Mouse (Mus musculus) lung, postnatal 0 days (tissue): ENCODE measurements around the gene Calml3. TPM values are rescaled to one million over a fixed set of nuclear protein-coding genes. Genes with fewer than 3 reads are reported as not detected.

Experiments
- ATAC-seq: fragments of 200-750 bp; cut with Nextera tagmentation; 2 replicates; pipeline ENCODE4 v1.8.0; 2017; ENCODE audit warnings: moderate library complexity
- DNase-seq: peaks from one replicate; pipeline ENCODE4 v3.0.0-alpha.2; 2016; ENCODE audit warnings: low spot score
- H3K27ac ChIP-seq: fragments of 300-500 bp; sonication (generic); 2 replicates; pipeline ENCODE4 v1.5.1; 2014; ENCODE audit warnings: antibody characterized with exemption, mild to moderate bottlenecking, low read length, mixed read lengths
- H3K27me3 ChIP-seq: fragments of 300-500 bp; sonication (generic); replicated peaks from 2 replicates; pipeline ENCODE4 v1.6.1; 2014; ENCODE audit warnings: low read length, mixed read lengths; ENCODE audit not compliant: insufficient read depth
- H3K36me3 ChIP-seq: fragments of 300-500 bp; sonication (generic); 2 replicates; pipeline ENCODE4 v1.6.1; 2014; ENCODE audit warnings: low read length, mixed read lengths; ENCODE audit not compliant: insufficient read depth
- H3K4me1 ChIP-seq: fragments of 300-500 bp; sonication (generic); 2 replicates; pipeline ENCODE4 v1.6.1; 2014; ENCODE audit warnings: antibody characterized with exemption, low read depth, low read length, mixed read lengths; ENCODE audit not compliant: insufficient read depth
- H3K4me2 ChIP-seq: fragments of 300-500 bp; sonication (generic); replicated peaks from 2 replicates; pipeline ENCODE4 v1.6.1; 2014; ENCODE audit warnings: low read depth, mild to moderate bottlenecking, low read length, moderate library complexity, mixed read lengths
- H3K4me3 ChIP-seq: fragments of 300-500 bp; sonication (generic); 2 replicates; pipeline ENCODE4 v1.5.1; 2014; ENCODE audit warnings: low read depth, low read length
- H3K9ac ChIP-seq: fragments of 300-500 bp; sonication (generic); replicated peaks from 2 replicates; pipeline ENCODE4 v1.6.1; 2014; ENCODE audit warnings: low read depth, mild to moderate bottlenecking
- H3K9me3 ChIP-seq: fragments of 300-500 bp; sonication (generic); 2 replicates; pipeline ENCODE4 v1.6.1; 2016; ENCODE audit warnings: low read length, mixed read lengths
- CTCF ChIP-seq: IDR thresholded peaks from 2 replicates; pipeline ENCODE4 v1.5.1; 2016; ENCODE audit warnings: antibody characterized with exemption, mild to moderate bottlenecking
- EP300 ChIP-seq: IDR thresholded peaks from 2 replicates; pipeline ENCODE4 v1.6.1; 2016; ENCODE audit warnings: antibody characterized with exemption, mild to moderate bottlenecking, control low read depth
- WGBS: fragments of 180-500 bp; shearing (Covaris S2); extraction: QIAGEN DNeasy Blood & Tissue Kit; methylation state at CpG from one replicate; pipeline ENCODE4 v1.1.7; 2014; 5-methylcytosine and 5-hydroxymethylcytosine counted together
- polyA plus RNA-seq: library from polyadenylated mRNA; unstranded; fragments of >200 nt; fragmentation: Nextera tagmentation; extraction: Ambion mirVana; gene quantifications from 2 replicates; pipeline ENCODE4 v1.2.1, GENCODE M21; 2015

Gene Calml3
- polyA plus RNA-seq, 1 experiment from 2014 or later = 0.19 TPM

DNA sequence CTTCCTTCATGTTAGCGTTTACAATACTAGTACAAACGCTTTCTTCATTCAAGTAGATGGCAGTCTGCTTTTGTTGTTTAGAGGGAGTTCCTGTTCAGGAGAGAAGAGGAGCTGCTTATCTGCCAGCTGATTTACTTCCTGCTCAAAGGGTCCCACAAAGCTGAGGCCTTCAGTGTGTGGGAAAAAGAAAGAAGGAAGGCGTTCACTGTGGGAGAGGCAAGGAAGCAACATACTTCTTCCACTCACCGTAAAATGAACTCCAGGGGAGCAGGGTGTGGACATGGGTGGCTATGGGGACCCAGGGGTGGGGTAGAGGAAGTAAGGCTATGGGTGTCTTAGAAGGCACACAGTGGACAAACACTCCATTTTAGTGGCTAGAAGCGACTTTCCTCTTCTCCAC, 1.5 kb upstream of the Calml3 start:
- no peak overlapping the region for H3K4me3 ChIP-seq
- H3K9me3 ChIP-seq = no peaks in the 10 kb centered on the region
- ATAC-seq (peak; percentile 59; the same call in 1 of the 2 replicates), DNase-seq (peak; percentile 57)
- no peaks in the 10 kb centered on the region for H3K36me3 ChIP-seq
- H3K4me1 ChIP-seq = no peaks in the 10 kb centered on the region
- peak overlapping the region; percentile 64 for H3K27ac ChIP-seq
- TF ChIP-seq CTCF (no peak), EP300 (no peak)
- no peak overlapping the region for H3K9ac ChIP-seq
- WGBS = 35% methylated on average over 5 of the region's 5 CpGs
- H3K27me3 ChIP-seq = no peaks in the 10 kb centered on the region
- no peak overlapping the region for H3K4me2 ChIP-seq

- Histone ChIP-seq H3K27me3 (no peaks in the 10 kb centered on the region), H3K9me3 (no peaks in the 10 kb centered on the region), H3K4me2 (no peak overlapping the region), H3K9ac (no peak overlapping the region), H3K36me3 (no peaks in the 10 kb centered on the region), H3K4me3 (no peak overlapping the region), H3K4me1 (no peaks in the 10 kb centered on the region), H3K27ac (peak overlapping the region; percentile 64)
- 30% methylated on average over 2 of the region's 2 CpGs for WGBS
- no peak for TF ChIP-seq EP300
- TF ChIP-seq CTCF = no peak
- DNase-seq (no peak), ATAC-seq (peak; percentile 18; the same call in 1 of the 2 replicates)
Measured at GRCm38 (mm10) chr13:3805132-3805531, 1.0 kb upstream of the Calml3 start.

GRCm38 (mm10) chr13:3799386-3799785, 4.7 kb downstream of the Calml3 start:
- Histone ChIP-seq H3K36me3 (no peaks in the 10 kb centered on the region), H3K4me2 (no peak overlapping the region), H3K4me3 (no peak overlapping the region), H3K9ac (no peak overlapping the region), H3K9me3 (no peaks in the 10 kb centered on the region), H3K4me1 (no peaks in the 10 kb centered on the region), H3K27ac (no peak overlapping the region), H3K27me3 (no peaks in the 10 kb centered on the region)
- WGBS = 24% methylated on average over 3 of the region's 3 CpGs
- no peak for ATAC-seq
- TF ChIP-seq CTCF = no peak
- no peak for TF ChIP-seq EP300
- no peak for DNase-seq

DNA sequence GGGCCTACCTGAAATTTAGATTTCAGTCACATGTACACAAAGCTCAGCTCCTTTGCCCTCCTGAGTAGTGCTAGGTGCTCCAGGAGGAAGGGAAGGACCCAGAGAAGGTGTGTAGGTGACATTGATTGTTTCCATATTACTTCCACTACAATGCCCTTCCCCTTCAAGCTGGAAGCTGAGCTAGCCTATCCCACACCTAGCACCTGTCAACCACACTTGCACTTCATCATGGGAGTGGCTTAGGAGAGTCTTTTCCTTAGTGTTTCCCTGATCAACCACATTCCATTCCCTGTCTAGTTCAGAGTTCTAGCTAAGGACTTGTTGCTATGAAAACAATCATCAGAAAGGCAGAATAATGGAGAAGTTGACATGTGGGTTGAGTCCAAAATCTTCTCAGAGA, 5.4 kb downstream of the Calml3 start:
- no peak overlapping the region for H3K4me3 ChIP-seq
- TF ChIP-seq EP300 (no peak), CTCF (no peak)
- H3K9ac ChIP-seq = no peak overlapping the region
- DNase-seq (peak; percentile 74), ATAC-seq (peak; percentile 76)
- H3K27me3 ChIP-seq = no peaks in the 10 kb centered on the region
- H3K4me2 ChIP-seq = no peak overlapping the region
- H3K36me3 ChIP-seq = no peaks in the 10 kb centered on the region
- H3K27ac ChIP-seq = no peak overlapping the region
- no peaks in the 10 kb centered on the region for H3K9me3 ChIP-seq
- no peaks in the 10 kb centered on the region for H3K4me1 ChIP-seq

- ATAC-seq (no peak), DNase-seq (peak; percentile 54)
- Histone ChIP-seq H3K27ac (no peak overlapping the region), H3K9me3 (no peaks in the 10 kb centered on the region), H3K4me3 (no peak overlapping the region), H3K4me1 (peaks cover under 1% of the 10 kb centered on the region; the same call in 1 of the 2 replicates), H3K27me3 (no peaks in the 10 kb centered on the region), H3K9ac (no peak overlapping the region), H3K36me3 (no peaks in the 10 kb centered on the region), H3K4me2 (no peak overlapping the region)
- TF ChIP-seq CTCF (no peak), EP300 (peak; percentile 62)
- WGBS = 40% methylated on average over 4 of the region's 4 CpGs
Measured at GRCm38 (mm10) chr13:3796649-3797048, 7.5 kb downstream of the Calml3 start.

GRCm38 (mm10) chr13:3789531-3789930, 14.6 kb downstream of the Calml3 start:
- no peak for ATAC-seq
- no peak overlapping the region for H3K27ac ChIP-seq
- no peak overlapping the region for H3K9ac ChIP-seq
- H3K36me3 ChIP-seq = no peaks in the 10 kb centered on the region
- WGBS = 78% methylated on average over 2 of the region's 2 CpGs
- peaks cover 6% of the 10 kb centered on the region; the same call in 1 of the 2 replicates for H3K4me1 ChIP-seq
- no peaks in the 10 kb centered on the region for H3K27me3 ChIP-seq
- no peaks in the 10 kb centered on the region for H3K9me3 ChIP-seq
- H3K4me3 ChIP-seq = no peak overlapping the region
- TF ChIP-seq CTCF (no peak), EP300 (no peak)
- H3K4me2 ChIP-seq = no peak overlapping the region
- DNase-seq = no peak

GRCm38 (mm10) chr13:3788588-3788987, 15.5 kb downstream of the Calml3 start:
- 73% methylated on average over 2 of the region's 2 CpGs for WGBS
- TF ChIP-seq CTCF (no peak), EP300 (no peak)
- peaks cover 6% of the 10 kb centered on the region; the same call in 1 of the 2 replicates for H3K4me1 ChIP-seq
- H3K36me3 ChIP-seq = no peaks in the 10 kb centered on the region
- H3K27me3 ChIP-seq = no peaks in the 10 kb centered on the region
- no peak overlapping the region for H3K9ac ChIP-seq
- no peaks in the 10 kb centered on the region for H3K9me3 ChIP-seq
- H3K4me3 ChIP-seq = no peak overlapping the region
- no peak overlapping the region for H3K4me2 ChIP-seq
- ATAC-seq (no peak), DNase-seq (no peak)
- H3K27ac ChIP-seq = no peak overlapping the region
